Mouse (Mus musculus) brain, embryonic 14.5 days (tissue): Measurements from ENCODE around the gene Ano6.

Experiments
- CTCF ChIP-seq: fragments of 200-500 bp; IDR thresholded peaks from 2 replicates; pipeline ENCODE4 v1.5.1; 2012; ENCODE audit warnings: inconsistent platforms, mild to moderate bottlenecking, moderate library complexity, borderline replicate concordance; ENCODE audit not compliant: insufficient read depth, insufficient read length; ENCODE audit errors: extremely low read depth
- POLR2A ChIP-seq: fragments of 200-500 bp; IDR thresholded peaks from 2 replicates; pipeline ENCODE4 v1.6.1; 2012; ENCODE audit warnings: mild to moderate bottlenecking, inconsistent platforms, borderline replicate concordance; ENCODE audit not compliant: poor library complexity, insufficient read depth, insufficient read length, severe bottlenecking; ENCODE audit errors: extremely low read depth

- TF ChIP-seq POLR2A (no peak), CTCF (no peak)
Measured at GRCm38 (mm10) chr15:95798266-95798665, 7.6 kb downstream of the Ano6 start.
